ENCODE assay signal across 10 mouse cellular contexts in genomic region chr1:86464223-86464874, GRCm38 (mm10). TPM values are rescaled to one million over a fixed set of nuclear protein-coding genes. Genes with fewer than 3 reads are reported as not detected.
DNase-seq lines count a peak whose midpoint lies in the region; ATAC-seq and TF ChIP-seq lines count a peak whose summit lies in the region.
"Had no signal": no experiment of that assay in that cellular context is flagged by ENCODE, and none has a peak within 500 bp of the region (broad histone marks: within the 10 kb centered on the region; RNA-seq: fewer than 3 reads in every experiment).

No protein-coding gene starts in this region.

- H3K9ac ChIP-seq in liver, embryonic 12.5 days: no peak overlapping the region
- no peak overlapping the region for H3K9ac ChIP-seq in liver, postnatal 0 days (replicated peaks)
- H3K9ac ChIP-seq in limb, embryonic 13.5 days: 0 out of 2 replicates have a peak overlapping the region, but pooled peaks have one; percentile 20
- H3K9ac ChIP-seq in stomach, embryonic 15.5 days: no peak overlapping the region

- no peaks in the 10 kb centered on the region for H3K9me3 ChIP-seq in liver, embryonic 12.5 days (replicated peaks)
- H3K9me3 ChIP-seq in liver, postnatal 0 days (ENCODE audit: low read length): no peaks in the 10 kb centered on the region
- H3K9me3 ChIP-seq in limb, embryonic 13.5 days: peaks cover 4% of the 10 kb centered on the region; the same call in 1 of the 2 replicates
- H3K9me3 ChIP-seq in stomach, embryonic 15.5 days: no peaks in the 10 kb centered on the region

- no peaks in the 10 kb centered on the region for H3K4me1 ChIP-seq in liver, embryonic 12.5 days
- H3K4me1 ChIP-seq in liver, postnatal 0 days (ENCODE audit: insufficient read depth): peaks cover 9% of the 10 kb centered on the region; the same call in 1 of the 2 replicates
- peaks cover 16% of the 10 kb centered on the region for H3K4me1 ChIP-seq in limb, embryonic 13.5 days
- H3K4me1 ChIP-seq in stomach, embryonic 15.5 days: peaks cover 4% of the 10 kb centered on the region; the same call in 1 of the 2 replicates

- H3K36me3 ChIP-seq in liver, embryonic 12.5 days: no peaks in the 10 kb centered on the region
- H3K36me3 ChIP-seq in liver, postnatal 0 days (replicated peaks; ENCODE audit: insufficient read depth, low read length): no peaks in the 10 kb centered on the region
- no peaks in the 10 kb centered on the region for H3K36me3 ChIP-seq in limb, embryonic 13.5 days
- H3K36me3 ChIP-seq in stomach, embryonic 15.5 days: no peaks in the 10 kb centered on the region

- no peak overlapping the region for H3K4me3 ChIP-seq in liver, embryonic 12.5 days
- H3K4me3 ChIP-seq in liver, postnatal 0 days (ENCODE audit: low read depth, low read length): no peak overlapping the region
- H3K4me3 ChIP-seq in limb, embryonic 13.5 days: no peak overlapping the region
- H3K4me3 ChIP-seq in stomach, embryonic 15.5 days (replicated peaks): no peak overlapping the region

- no peaks in the 10 kb centered on the region for H3K27me3 ChIP-seq in liver, embryonic 12.5 days (replicated peaks)
- H3K27me3 ChIP-seq in liver, postnatal 0 days (ENCODE audit: insufficient read depth, low read length): no peaks in the 10 kb centered on the region
- H3K27me3 ChIP-seq in limb, embryonic 13.5 days: no peaks in the 10 kb centered on the region
- no peaks in the 10 kb centered on the region for H3K27me3 ChIP-seq in stomach, embryonic 15.5 days (replicated peaks)

- no peak overlapping the region for H3K4me2 ChIP-seq in liver, embryonic 12.5 days
- no peak overlapping the region for H3K4me2 ChIP-seq in liver, postnatal 0 days (ENCODE audit: low read depth, low read length)
- no peak overlapping the region for H3K4me2 ChIP-seq in limb, embryonic 13.5 days (replicated peaks)
- no peak overlapping the region for H3K4me2 ChIP-seq in stomach, embryonic 15.5 days

- no peak for TF ChIP-seq EP300 in liver, postnatal 0 days (IDR thresholded peaks at IDR 0.05; ENCODE audit: low read depth)

- WGBS in liver, embryonic 12.5 days (ENCODE audit: insufficient replicate concordance): 70% methylated on average over 9 of the region's 9 CpGs
- 75% methylated on average over 9 of the region's 9 CpGs for WGBS in liver, postnatal 0 days (ENCODE audit: insufficient replicate concordance)
- WGBS in limb, embryonic 13.5 days: 30% methylated on average over 9 of the region's 9 CpGs
- WGBS in stomach, embryonic 15.5 days: 54% methylated on average over 9 of the region's 9 CpGs

- ATAC-seq in liver, embryonic 12.5 days: no peak
- no peak for ATAC-seq in liver, postnatal 0 days
- no peak for ATAC-seq in limb, embryonic 13.5 days (ENCODE audit: low FRiP score, low read depth)
- ATAC-seq in stomach, embryonic 15.5 days (ENCODE audit: insufficient read depth, low FRiP score, low read depth): no peak
- no peak for ATAC-seq in granulocyte monocyte progenitor cell, adult 5-6 weeks (replicated peaks; ENCODE audit: poor library complexity, severe bottlenecking)

- peak; percentile 41 for DNase-seq in embryo, embryonic 10 days (ENCODE audit: low spot score)
- DNase-seq in embryo, embryonic 11 days: no peak
- no peak for DNase-seq in liver, postnatal 0 days
- no peak for DNase-seq in spleen, postnatal 4 days (ENCODE audit: low spot score in 2 of 2)
- DNase-seq: right cerebral cortex, postnatal 14 days had no signal

- peak overlapping the region; percentile 49; the same call in 1 of the 2 replicates for H3K27ac ChIP-seq in liver, embryonic 12.5 days
- no peak overlapping the region for H3K27ac ChIP-seq in liver, postnatal 0 days (ENCODE audit: low read depth)
- peak overlapping the region; percentile 78 for H3K27ac ChIP-seq in limb, embryonic 13.5 days
- H3K27ac ChIP-seq in stomach, embryonic 15.5 days: peak overlapping the region; percentile 74

- TF ChIP-seq CTCF in liver, postnatal 0 days (IDR thresholded peaks at IDR 0.05; ENCODE audit: low read depth): no peak

RNA-seq across cellular contexts. Expression of gene Tex44, which starts 38.2 kb away (rescaled TPM):
- polyA plus RNA-seq in liver, embryonic 12.5 days (2016; fragmentation: Nextera tagmentation; extraction: Ambion mirVana): not detected in 2 replicates
- polyA plus RNA-seq in liver, postnatal 0 days (2015; fragmentation: Nextera tagmentation; extraction: Ambion mirVana): not detected in 2 replicates
- polyA plus RNA-seq in limb, embryonic 13.5 days (2015; fragmentation: Nextera tagmentation; extraction: Ambion mirVana): not detected in 2 replicates
- not detected in 2 replicates for polyA plus RNA-seq in stomach, embryonic 15.5 days (2015; fragmentation: Nextera tagmentation; extraction: Ambion mirVana)
- total RNA-seq in granulocyte monocyte progenitor cell, adult 5-6 weeks (2014; fragmentation: Nextera tagmentation): not detected in 2 replicates
- not detected in 2 replicates for total RNA-seq in granulocyte monocyte progenitor cell, adult 5-6 weeks (2017)
- total RNA-seq: common myeloid progenitor, adult 5-6 weeks had no signal

RNA-seq across cellular contexts. Expression of gene Nmur1, which starts 38.3 kb away (rescaled TPM):
- polyA plus RNA-seq in liver, embryonic 12.5 days (2016; fragmentation: Nextera tagmentation; extraction: Ambion mirVana): 0.19 TPM in 1 of 2 replicates, not detected in the other
- polyA plus RNA-seq in liver, postnatal 0 days (2015; fragmentation: Nextera tagmentation; extraction: Ambion mirVana): not detected in 2 replicates
- not detected in 2 replicates for polyA plus RNA-seq in limb, embryonic 13.5 days (2015; fragmentation: Nextera tagmentation; extraction: Ambion mirVana)
- polyA plus RNA-seq in stomach, embryonic 15.5 days (2015; fragmentation: Nextera tagmentation; extraction: Ambion mirVana): not detected in 2 replicates
- total RNA-seq in granulocyte monocyte progenitor cell, adult 5-6 weeks (2014; fragmentation: Nextera tagmentation): not detected in 2 replicates
- not detected in 2 replicates for total RNA-seq in granulocyte monocyte progenitor cell, adult 5-6 weeks (2017)
- total RNA-seq: common myeloid progenitor, adult 5-6 weeks had no signal
